ENCODE assay signal across 22 mouse cellular contexts in the genomic region with DNA sequence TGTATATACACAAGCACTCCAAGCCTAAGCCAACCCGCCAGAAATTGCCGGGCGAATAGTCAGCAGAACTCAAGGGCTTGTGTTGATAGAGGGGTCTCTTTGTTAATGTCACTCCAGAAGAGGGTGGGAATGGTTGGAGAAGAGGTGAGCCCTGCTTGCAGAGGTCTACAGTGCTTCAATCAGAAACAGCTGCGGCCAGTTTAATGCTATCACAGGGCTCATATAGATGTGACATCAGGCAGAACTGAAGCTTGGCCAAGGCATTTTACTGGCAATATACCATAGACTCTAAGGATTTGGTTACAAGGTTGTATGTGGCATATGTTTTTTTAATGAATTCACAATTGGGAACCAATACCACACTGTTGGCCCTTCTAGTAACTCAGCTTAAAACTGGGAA.
DNase-seq lines count a peak whose midpoint lies in the region; ATAC-seq and TF ChIP-seq lines count a peak whose summit lies in the region.
"Had no signal": no experiment of that assay in that cellular context is flagged by ENCODE, and none has a peak within 500 bp of the region (broad histone marks: within the 10 kb centered on the region; RNA-seq: fewer than 3 reads in every experiment).

No protein-coding gene starts in this region.

- no peak for TF ChIP-seq POLR2A in limb, embryonic 14.5 days (IDR thresholded peaks at IDR 0.05; ENCODE audit: borderline replicate concordance, extremely low read depth, insufficient read depth, insufficient read length)

- H3K9me3 ChIP-seq in limb, embryonic 12.5 days: no peaks in the 10 kb centered on the region
- H3K9me3 ChIP-seq in limb, embryonic 10.5 days (replicated peaks): no peaks in the 10 kb centered on the region
- H3K9me3 ChIP-seq in limb, embryonic 13.5 days: no peaks in the 10 kb centered on the region
- H3K9me3 ChIP-seq in limb, embryonic 14.5 days (ENCODE audit: control insufficient read depth, low read length): no peaks in the 10 kb centered on the region
- no peaks in the 10 kb centered on the region for H3K9me3 ChIP-seq in limb, embryonic 15.5 days
- H3K9me3 ChIP-seq: G1E had no signal

- peak overlapping the region; percentile 53; the same call in 1 of the 2 replicates for H3K27ac ChIP-seq in limb, embryonic 12.5 days
- H3K27ac ChIP-seq in limb, embryonic 10.5 days: no peak overlapping the region
- peak overlapping the region; percentile 65; the same call in 1 of the 2 replicates for H3K27ac ChIP-seq in limb, embryonic 13.5 days
- peak overlapping the region; percentile 30; the same call in 1 of the 2 replicates for H3K27ac ChIP-seq in limb, embryonic 14.5 days (replicated peaks; ENCODE audit: low read depth, low read length)
- H3K27ac ChIP-seq in limb, embryonic 15.5 days: 0 out of 2 replicates have a peak overlapping the region, but pooled peaks have one; percentile 8

- H3K4me3 ChIP-seq in limb, embryonic 12.5 days (replicated peaks): no peak overlapping the region
- no peak overlapping the region for H3K4me3 ChIP-seq in limb, embryonic 10.5 days
- no peak overlapping the region for H3K4me3 ChIP-seq in limb, embryonic 13.5 days
- no peak overlapping the region for H3K4me3 ChIP-seq in limb, embryonic 14.5 days (replicated peaks; ENCODE audit: low read length)
- H3K4me3 ChIP-seq in limb, embryonic 15.5 days: no peak overlapping the region

- no peaks in the 10 kb centered on the region for H3K36me3 ChIP-seq in limb, embryonic 12.5 days
- H3K36me3 ChIP-seq in limb, embryonic 10.5 days: no peaks in the 10 kb centered on the region
- H3K36me3 ChIP-seq in limb, embryonic 13.5 days: no peaks in the 10 kb centered on the region
- H3K36me3 ChIP-seq in limb, embryonic 14.5 days (ENCODE audit: control insufficient read depth, insufficient read depth, low read length): no peaks in the 10 kb centered on the region
- H3K36me3 ChIP-seq in limb, embryonic 15.5 days: no peaks in the 10 kb centered on the region
- H3K36me3 ChIP-seq: G1E had no signal

- H3K9ac ChIP-seq in limb, embryonic 12.5 days (replicated peaks): no peak overlapping the region
- H3K9ac ChIP-seq in limb, embryonic 13.5 days: no peak overlapping the region
- no peak overlapping the region for H3K9ac ChIP-seq in limb, embryonic 14.5 days (ENCODE audit: low read depth, low read length, severe bottlenecking)
- no peak overlapping the region for H3K9ac ChIP-seq in limb, embryonic 15.5 days

- ATAC-seq in limb, embryonic 12.5 days (ENCODE audit: insufficient number of reproducible peaks, insufficient read depth, low FRiP score, low TSS enrichment, low read depth): peak; percentile 63
- peak; percentile 88 for ATAC-seq in limb, embryonic 13.5 days (ENCODE audit: low FRiP score, low read depth)
- peak; percentile 74 for ATAC-seq in limb, embryonic 14.5 days (ENCODE audit: low FRiP score, low read depth)
- ATAC-seq in limb, embryonic 15.5 days (ENCODE audit: insufficient number of reproducible peaks, low FRiP score, low TSS enrichment, low read depth): peak; percentile 40; the same call in 1 of the 2 replicates
- ATAC-seq: activated CD4-positive, CD25-positive, alpha-beta regulatory T cell, adult 4 months; CD4-positive, CD25-positive, alpha-beta regulatory T cell, adult 4 months; Patski had no signal

- H3K4me1 ChIP-seq in limb, embryonic 12.5 days (replicated peaks): peaks cover 10% of the 10 kb centered on the region
- H3K4me1 ChIP-seq in limb, embryonic 10.5 days: no peaks in the 10 kb centered on the region
- peaks cover 21% of the 10 kb centered on the region for H3K4me1 ChIP-seq in limb, embryonic 13.5 days
- H3K4me1 ChIP-seq in limb, embryonic 14.5 days (ENCODE audit: control insufficient read depth, insufficient read depth, low read length): peaks cover 6% of the 10 kb centered on the region
- 0 out of 2 replicates have a peak, but pooled peaks cover 2% of the 10 kb centered on the region for H3K4me1 ChIP-seq in limb, embryonic 15.5 days

- intact Hi-C loops in gastrocnemius, postnatal 36 days (cut with DNase I): no loop called here

- no peak overlapping the region for H3K4me2 ChIP-seq in limb, embryonic 12.5 days
- no peak overlapping the region for H3K4me2 ChIP-seq in limb, embryonic 13.5 days (replicated peaks)
- H3K4me2 ChIP-seq in limb, embryonic 14.5 days (replicated peaks; ENCODE audit: low read depth, low read length, severe bottlenecking): no peak overlapping the region
- H3K4me2 ChIP-seq in limb, embryonic 15.5 days: no peak overlapping the region

- 80% methylated on average over 4 of the region's 4 CpGs for WGBS in limb, embryonic 12.5 days
- 91% methylated on average over 4 of the region's 4 CpGs for WGBS in limb, embryonic 10.5 days
- WGBS in limb, embryonic 13.5 days: 53% methylated on average over 4 of the region's 4 CpGs
- WGBS in limb, embryonic 14.5 days: 51% methylated on average over 4 of the region's 4 CpGs
- 43% methylated on average over 4 of the region's 4 CpGs for WGBS in limb, embryonic 15.5 days

- no peak for DNase-seq in limb, embryonic 10.5 days (ENCODE audit: low spot score)
- DNase-seq in limb, embryonic 14.5 days (ENCODE audit: low spot score): peak; percentile 65
- no peak for DNase-seq in lung, postnatal 10 days
- DNase-seq in gastrocnemius, postnatal 36 days: no peak
- no peak for DNase-seq in kidney, adult 9 months
- DNase-seq: adrenal gland, adult 2 months; adrenal gland, adult 8-10 months; adrenal gland, postnatal 10 days; adrenal gland, postnatal 14 days; adrenal gland, postnatal 25 days; adrenal gland, postnatal 36 days; B cell, adult 2 months; cerebellum, adult 11 months; cerebellum, adult 11-12 months had no signal

- H3K27me3 ChIP-seq in limb, embryonic 12.5 days: no peaks in the 10 kb centered on the region
- no peaks in the 10 kb centered on the region for H3K27me3 ChIP-seq in limb, embryonic 10.5 days (ENCODE audit: low read depth, poor library complexity, severe bottlenecking)
- H3K27me3 ChIP-seq in limb, embryonic 13.5 days: no peaks in the 10 kb centered on the region
- no peaks in the 10 kb centered on the region for H3K27me3 ChIP-seq in limb, embryonic 14.5 days (ENCODE audit: control insufficient read depth, insufficient read depth, low read length)
- no peaks in the 10 kb centered on the region for H3K27me3 ChIP-seq in limb, embryonic 15.5 days
- H3K27me3 ChIP-seq: CH12.LX, Patski had no signal
